Mouse (Mus musculus) kidney, embryonic 15.5 days (tissue): ENCODE measurements around the gene Kazn. TPM values are rescaled to one million over a fixed set of nuclear protein-coding genes. Genes with fewer than 3 reads are reported as not detected.

Experiments used
- ATAC-seq: fragments of 200-750 bp; cut with Nextera tagmentation; replicated peaks from 2 replicates; pipeline ENCODE4 v1.8.0; 2017; ENCODE audit warnings: moderate TSS enrichment; ENCODE audit not compliant: low FRiP score
- H3K27ac ChIP-seq: fragments of 300-500 bp; sonication (generic); 2 replicates; pipeline ENCODE4 v1.5.1; 2015; ENCODE audit warnings: mild to moderate bottlenecking, inconsistent platforms
- H3K27me3 ChIP-seq: fragments of 300-500 bp; sonication (generic); 2 replicates; pipeline ENCODE4 v1.6.1; 2015; ENCODE audit warnings: inconsistent platforms
- H3K36me3 ChIP-seq: fragments of 300-500 bp; sonication (generic); 2 replicates; pipeline ENCODE4 v1.6.1; 2015; ENCODE audit warnings: inconsistent platforms
- H3K4me1 ChIP-seq: fragments of 300-500 bp; sonication (generic); 2 replicates; pipeline ENCODE4 v1.6.1; 2015; ENCODE audit warnings: inconsistent platforms
- H3K4me2 ChIP-seq: fragments of 300-500 bp; sonication (generic); 2 replicates; pipeline ENCODE4 v1.6.1; 2015; ENCODE audit warnings: moderate library complexity, mild to moderate bottlenecking, inconsistent platforms
- H3K4me3 ChIP-seq: fragments of 300-500 bp; sonication (generic); replicated peaks from 2 replicates; pipeline ENCODE4 v1.5.1; 2015; ENCODE audit warnings: mild to moderate bottlenecking, inconsistent platforms
- H3K9ac ChIP-seq: fragments of 300-500 bp; sonication (generic); 2 replicates; pipeline ENCODE4 v1.6.1; 2015; ENCODE audit warnings: mild to moderate bottlenecking, inconsistent platforms
- H3K9me3 ChIP-seq: fragments of 300-500 bp; sonication (generic); replicated peaks from 2 replicates; pipeline ENCODE4 v1.6.1; 2016; ENCODE audit warnings: inconsistent platforms
- WGBS: fragments of 180-500 bp; shearing (Covaris S2); methylation state at CpG from one replicate; pipeline ENCODE4 v1.1.7; 2015; ENCODE audit warnings: mixed read lengths; 5-methylcytosine and 5-hydroxymethylcytosine counted together
- polyA plus RNA-seq: library from polyadenylated mRNA; unstranded; fragments of >200 nt; fragmentation: Nextera tagmentation; extraction: Ambion mirVana; gene quantifications from 2 replicates; pipeline ENCODE4 v1.2.1, GENCODE M21; 2015

Gene Kazn
- polyA plus RNA-seq, 1 experiment from 2014 or later, result 15.9 TPM

- Histone ChIP-seq H3K27ac (peak overlapping the region; percentile 90), H3K4me2 (no peak overlapping the region), H3K27me3 (no peaks in the 10 kb centered on the region), H3K9me3 (no peaks in the 10 kb centered on the region), H3K9ac (no peak overlapping the region), H3K4me1 (peaks cover 86% of the 10 kb centered on the region), H3K4me3 (no peak overlapping the region), H3K36me3 (no peaks in the 10 kb centered on the region)
- WGBS, result 61% methylated on average over 18 of the region's 18 CpGs
- ATAC-seq, result no peak
Observed at GRCm38 (mm10) chr4:142170882-142171768, 68.1 kb downstream of the Kazn start.

GRCm38 (mm10) chr4:142169636-142170035, 69.6 kb downstream of the Kazn start:
- Histone ChIP-seq H3K4me3 (no peak overlapping the region), H3K36me3 (no peaks in the 10 kb centered on the region), H3K9ac (no peak overlapping the region), H3K4me2 (no peak overlapping the region), H3K4me1 (peaks cover 89% of the 10 kb centered on the region), H3K9me3 (no peaks in the 10 kb centered on the region), H3K27ac (no peak overlapping the region), H3K27me3 (no peaks in the 10 kb centered on the region)
- WGBS, result 60% methylated on average over 4 of the region's 4 CpGs
- ATAC-seq, result no peak

GRCm38 (mm10) chr4:142168352-142168751, 70.8 kb downstream of the Kazn start:
- no peak overlapping the region for H3K9ac ChIP-seq
- no peak overlapping the region for H3K4me2 ChIP-seq
- WGBS, result 73% methylated on average over 7 of the region's 7 CpGs
- ATAC-seq, result no peak
- H3K27me3 ChIP-seq, result no peaks in the 10 kb centered on the region
- no peaks in the 10 kb centered on the region for H3K36me3 ChIP-seq
- H3K4me1 ChIP-seq, result peaks cover 89% of the 10 kb centered on the region
- no peak overlapping the region for H3K4me3 ChIP-seq
- H3K27ac ChIP-seq, result no peak overlapping the region
- no peaks in the 10 kb centered on the region for H3K9me3 ChIP-seq

- Histone ChIP-seq H3K4me1 (peaks cover 74% of the 10 kb centered on the region), H3K27ac (peak overlapping the region; percentile 81), H3K4me2 (0 out of 2 replicates have a peak overlapping the region, but pooled peaks have one; percentile 32), H3K27me3 (no peaks in the 10 kb centered on the region), H3K36me3 (peaks cover 10% of the 10 kb centered on the region; the same call in 1 of the 2 replicates), H3K9ac (no peak overlapping the region), H3K9me3 (no peaks in the 10 kb centered on the region), H3K4me3 (no peak overlapping the region)
- peak; percentile 45 for ATAC-seq
- WGBS, result 23% methylated on average over 18 of the region's 18 CpGs
Observed at GRCm38 (mm10) chr4:142165835-142166701, 73.1 kb downstream of the Kazn start.

GRCm38 (mm10) chr4:142165363-142165762, 73.8 kb downstream of the Kazn start:
- Histone ChIP-seq H3K4me2 (no peak overlapping the region), H3K27ac (no peak overlapping the region), H3K9me3 (no peaks in the 10 kb centered on the region), H3K27me3 (no peaks in the 10 kb centered on the region), H3K4me1 (peaks cover 68% of the 10 kb centered on the region), H3K36me3 (peaks cover 10% of the 10 kb centered on the region; the same call in 1 of the 2 replicates), H3K4me3 (no peak overlapping the region), H3K9ac (no peak overlapping the region)
- WGBS, result 51% methylated on average over 5 of the region's 5 CpGs
- ATAC-seq, result no peak

- no peaks in the 10 kb centered on the region for H3K9me3 ChIP-seq
- no peak for ATAC-seq
- peak overlapping the region; percentile 66 for H3K27ac ChIP-seq
- H3K4me1 ChIP-seq, result peaks cover 60% of the 10 kb centered on the region
- no peak overlapping the region for H3K4me3 ChIP-seq
- WGBS, result 64% methylated on average over 4 of the region's 4 CpGs
- H3K27me3 ChIP-seq, result no peaks in the 10 kb centered on the region
- peaks cover 10% of the 10 kb centered on the region; the same call in 1 of the 2 replicates for H3K36me3 ChIP-seq
- H3K9ac ChIP-seq, result 0 out of 2 replicates have a peak overlapping the region, but pooled peaks have one; percentile 11
- H3K4me2 ChIP-seq, result no peak overlapping the region
Observed at GRCm38 (mm10) chr4:142164386-142164785, 74.8 kb downstream of the Kazn start.

GRCm38 (mm10) chr4:142163862-142164261, 75.3 kb downstream of the Kazn start:
- Histone ChIP-seq H3K27ac (peak overlapping the region; percentile 66), H3K9ac (no peak overlapping the region), H3K4me3 (no peak overlapping the region), H3K4me2 (no peak overlapping the region), H3K36me3 (peaks cover 10% of the 10 kb centered on the region; the same call in 1 of the 2 replicates), H3K9me3 (no peaks in the 10 kb centered on the region), H3K27me3 (no peaks in the 10 kb centered on the region), H3K4me1 (peaks cover 59% of the 10 kb centered on the region)
- 0 out of 2 replicates have a peak, but pooled peaks have one; percentile 28 for ATAC-seq
- WGBS, result 45% methylated on average over 3 of the region's 3 CpGs

GRCm38 (mm10) chr4:142162729-142163128, 76.5 kb downstream of the Kazn start:
- no peaks in the 10 kb centered on the region for H3K27me3 ChIP-seq
- H3K36me3 ChIP-seq, result peaks cover 14% of the 10 kb centered on the region
- no peak overlapping the region for H3K4me3 ChIP-seq
- 0 out of 2 replicates have a peak overlapping the region, but pooled peaks have one; percentile 62 for H3K27ac ChIP-seq
- H3K4me1 ChIP-seq, result peaks cover 49% of the 10 kb centered on the region
- H3K9ac ChIP-seq, result no peak overlapping the region
- H3K4me2 ChIP-seq, result no peak overlapping the region
- 79% methylated on average over 9 of the region's 9 CpGs for WGBS
- ATAC-seq, result no peak
- no peaks in the 10 kb centered on the region for H3K9me3 ChIP-seq

GRCm38 (mm10) chr4:142162102-142162501, 77.1 kb downstream of the Kazn start:
- H3K36me3 ChIP-seq, result peaks cover 20% of the 10 kb centered on the region
- WGBS, result 96% methylated on average over 2 of the region's 2 CpGs
- no peak for ATAC-seq
- H3K4me3 ChIP-seq, result no peak overlapping the region
- H3K9ac ChIP-seq, result no peak overlapping the region
- H3K9me3 ChIP-seq, result no peaks in the 10 kb centered on the region
- H3K27ac ChIP-seq, result 0 out of 2 replicates have a peak overlapping the region, but pooled peaks have one; percentile 27
- no peaks in the 10 kb centered on the region for H3K27me3 ChIP-seq
- H3K4me2 ChIP-seq, result no peak overlapping the region
- H3K4me1 ChIP-seq, result peaks cover 43% of the 10 kb centered on the region

- no peak for ATAC-seq
- Histone ChIP-seq H3K27me3 (no peaks in the 10 kb centered on the region), H3K4me3 (no peak overlapping the region), H3K4me2 (no peak overlapping the region), H3K27ac (no peak overlapping the region), H3K9ac (no peak overlapping the region), H3K36me3 (peaks cover 25% of the 10 kb centered on the region), H3K9me3 (no peaks in the 10 kb centered on the region), H3K4me1 (peaks cover 25% of the 10 kb centered on the region)
- WGBS, result 78% methylated on average over 8 of the region's 8 CpGs
Observed at GRCm38 (mm10) chr4:142160041-142160440, 79.2 kb downstream of the Kazn start.

- Histone ChIP-seq H3K27me3 (no peaks in the 10 kb centered on the region), H3K27ac (no peak overlapping the region), H3K36me3 (peaks cover 21% of the 10 kb centered on the region), H3K4me3 (no peak overlapping the region), H3K9me3 (no peaks in the 10 kb centered on the region), H3K4me1 (0 out of 2 replicates have a peak, but pooled peaks cover 3% of the 10 kb centered on the region), H3K4me2 (no peak overlapping the region), H3K9ac (no peak overlapping the region)
- WGBS, result 90% methylated on average over 5 of the region's 5 CpGs
- no peak for ATAC-seq
Observed at GRCm38 (mm10) chr4:142156506-142156905, 82.7 kb downstream of the Kazn start.
